Mouse (Mus musculus) embryonic fibroblast, embryonic 13.5 days (primary cell): ENCODE results near the gene Dhx40. TPM values are rescaled to one million over a fixed set of nuclear protein-coding genes. Genes with fewer than 3 reads are reported as not detected.

Experiments used
- H3K27ac ChIP-seq: 2 replicates; pipeline ENCODE4 v1.5.1; 2012; ENCODE audit warnings: low read length, control low read depth, inconsistent platforms; ENCODE audit not compliant: insufficient read depth
- H3K4me1 ChIP-seq: 2 replicates; pipeline ENCODE4 v1.6.1; 2011; ENCODE audit warnings: low read length; ENCODE audit not compliant: control insufficient read depth, insufficient read depth
- H3K4me3 ChIP-seq: 2 replicates; pipeline ENCODE4 v1.5.1; 2011; ENCODE audit warnings: mild to moderate bottlenecking, control low read depth, low read length; ENCODE audit not compliant: insufficient read depth
- CTCF ChIP-seq: IDR thresholded peaks from 2 replicates; pipeline ENCODE4 v1.5.1; 2011; ENCODE audit warnings: mild to moderate bottlenecking, control low read depth, low read length, moderate library complexity, borderline replicate concordance; ENCODE audit not compliant: insufficient read depth
- POLR2A ChIP-seq: IDR thresholded peaks from 2 replicates; pipeline ENCODE4 v1.6.1; 2011; ENCODE audit warnings: low read depth, mild to moderate bottlenecking, control low read depth, low read length, moderate library complexity
- polyA plus RNA-seq: library from polyadenylated mRNA; stranded (reverse); fragments of >200 nt; gene quantifications from 2 replicates; pipeline ENCODE4 v1.2.4, GENCODE M21; 2011; ENCODE audit warnings: low read depth; ENCODE audit not compliant: missing spikeins, insufficient read length

Dhx40 gene
- polyA plus RNA-seq, 1 experiment: 38.9 TPM

GRCm38 (mm10) chr11:86734241-86734939 is 73.2 kb downstream of the Dhx40 start:
- TF ChIP-seq CTCF (no peak), POLR2A (no peak)
- no peak overlapping the region for H3K4me3 ChIP-seq
- H3K4me1 ChIP-seq: peaks cover 9% of the 10 kb centered on the region; the same call in 1 of the 2 replicates
- H3K27ac ChIP-seq: no peak overlapping the region

DNA sequence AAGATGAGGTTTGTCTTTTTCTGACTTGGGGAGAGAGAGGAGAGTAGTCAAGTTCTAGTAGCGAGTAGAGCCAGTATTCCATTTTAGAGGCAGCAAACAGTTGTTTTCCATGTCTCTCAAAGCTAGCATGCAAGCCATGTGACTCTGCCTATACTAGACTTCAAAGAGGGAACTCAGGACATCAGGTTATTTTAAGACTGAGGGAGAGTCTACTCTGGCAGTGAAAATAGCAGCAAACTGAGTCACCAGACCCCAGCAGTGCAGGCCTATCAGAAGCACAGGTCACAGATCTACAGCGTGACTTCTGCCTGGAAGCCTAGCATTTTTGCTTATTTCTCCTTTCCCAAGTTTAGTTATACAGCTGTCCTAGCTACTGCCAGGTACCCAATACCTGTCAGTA is 76.1 kb downstream of the Dhx40 start:
- no peak for TF ChIP-seq CTCF
- TF ChIP-seq POLR2A: no peak
- Histone ChIP-seq H3K4me1 (peaks cover 9% of the 10 kb centered on the region; the same call in 1 of the 2 replicates), H3K4me3 (no peak overlapping the region), H3K27ac (peak overlapping the region; percentile 41)

- Histone ChIP-seq H3K4me1 (no peaks in the 10 kb centered on the region), H3K4me3 (no peak overlapping the region), H3K27ac (no peak overlapping the region)
- no peak for TF ChIP-seq CTCF
- TF ChIP-seq POLR2A: no peak
Observed at GRCm38 (mm10) chr11:86725607-86726006, 81.9 kb downstream of the Dhx40 start.

DNA sequence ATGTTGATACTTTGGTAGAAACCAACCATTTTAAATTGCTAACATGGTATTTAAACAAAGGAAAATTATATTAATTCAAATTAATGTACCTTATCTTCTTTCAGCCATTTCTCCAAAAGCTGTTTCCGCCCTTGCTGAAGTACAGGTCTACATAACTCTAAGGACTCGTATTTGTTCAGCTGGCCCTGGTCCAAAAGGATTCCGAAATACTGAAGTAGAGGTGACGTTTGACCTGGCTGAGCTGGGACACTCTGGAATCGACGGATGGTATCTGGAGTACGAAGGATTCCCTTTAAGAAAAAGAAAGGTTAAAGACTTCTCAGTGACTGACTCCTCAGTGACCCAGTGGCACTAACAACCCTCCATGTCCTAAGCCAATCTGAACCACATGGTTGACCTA is 82.6 kb downstream of the Dhx40 start:
- H3K4me1 ChIP-seq: no peaks in the 10 kb centered on the region
- no peak overlapping the region for H3K27ac ChIP-seq
- no peak for TF ChIP-seq CTCF
- no peak for TF ChIP-seq POLR2A
- H3K4me3 ChIP-seq: no peak overlapping the region

DNA sequence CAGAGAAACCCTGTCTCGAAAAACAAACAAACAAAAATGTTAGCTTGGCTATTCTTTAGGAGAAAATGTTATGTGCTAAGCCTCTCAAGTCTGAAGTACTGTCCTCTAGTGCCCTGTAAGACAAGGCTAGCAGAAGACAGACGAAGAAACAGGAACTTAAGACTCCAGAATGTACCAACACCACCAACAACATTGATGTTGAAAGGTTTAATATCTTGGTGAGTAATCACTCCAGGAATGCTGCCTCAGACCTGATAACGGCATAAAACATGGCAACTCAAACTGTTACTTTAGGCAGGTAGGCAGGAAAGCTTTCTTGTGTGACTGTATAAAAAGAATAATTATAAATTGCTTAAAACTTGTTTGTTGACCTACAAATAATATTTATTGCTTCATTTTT is 83.5 kb downstream of the Dhx40 start:
- Histone ChIP-seq H3K4me1 (no peaks in the 10 kb centered on the region), H3K27ac (no peak overlapping the region), H3K4me3 (no peak overlapping the region)
- TF ChIP-seq POLR2A: no peak
- no peak for TF ChIP-seq CTCF

- Histone ChIP-seq H3K4me3 (no peak overlapping the region), H3K4me1 (no peaks in the 10 kb centered on the region), H3K27ac (no peak overlapping the region)
- TF ChIP-seq POLR2A (no peak), CTCF (no peak)
Observed at GRCm38 (mm10) chr11:86719390-86719789, 88.2 kb downstream of the Dhx40 start.

Other genes starting within 250 kb of the Dhx40 start
- gene Vmp1, start 123.9 kb downstream of the Dhx40 start, polyA plus RNA-seq: 525 and 577 TPM in 2 replicates
- gene Ptrh2, start 123.8 kb downstream of the Dhx40 start, polyA plus RNA-seq: 18.3 and 19.1 TPM in 2 replicates
- 468 and 511 TPM in 2 replicates for gene Cltc, start 50.2 kb downstream of the Dhx40 start, polyA plus RNA-seq
- gene Ypel2, start 186.0 kb upstream of the Dhx40 start, polyA plus RNA-seq: 10.2 and 10.4 TPM in 2 replicates